Mouse (Mus musculus): Measurements from ENCODE around the gene Ppp1r12b.

DNA sequence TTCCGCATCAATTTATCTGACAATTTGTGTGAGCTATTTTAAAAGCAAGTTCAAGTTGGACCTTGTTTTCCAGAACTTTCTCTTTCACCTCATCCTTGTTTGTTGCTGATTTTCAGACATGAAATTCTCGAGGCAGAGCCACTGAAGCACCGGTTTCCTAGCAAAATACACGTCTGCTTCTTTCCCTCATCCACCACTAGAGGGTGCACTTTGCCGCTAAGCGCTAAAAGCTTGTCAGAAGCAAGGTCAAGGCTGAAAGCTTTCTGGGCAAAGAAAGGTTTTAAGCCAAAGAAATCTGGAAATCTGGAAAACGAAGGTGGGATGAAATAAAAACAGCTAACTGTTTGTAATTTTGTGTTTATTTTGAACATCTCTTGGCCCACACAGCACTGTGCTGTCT lies 33.6 kb upstream of the Ppp1r12b start:
- TF ChIP-seq ETS1 (conservative IDR thresholded peaks at IDR 0.05; ENCODE audit: low read depth, low read length): no peak
- peak; percentile 88 to 98 for TF ChIP-seq CTCF (conservative IDR thresholded peaks at IDR 0.05 in 1 of 2, IDR thresholded peaks at IDR 0.05 in 1 of 2; ENCODE audit: low read depth in 2 of 2, low read length in 2 of 2)
- peak; percentile 92 for TF ChIP-seq SMC3 (IDR thresholded peaks at IDR 0.05; ENCODE audit: low read depth, low read length)
- no peak for TF ChIP-seq POLR2A (IDR thresholded peaks at IDR 0.05; ENCODE audit: low read depth, low read length)
- peak; percentile 80 for TF ChIP-seq ZC3H11A (IDR thresholded peaks at IDR 0.05; ENCODE audit: low read depth, low read length)
- no peak for TF ChIP-seq ZNF384 (IDR thresholded peaks at IDR 0.05; ENCODE audit: low read depth, low read length)
- TF ChIP-seq MAX (IDR thresholded peaks at IDR 0.05; ENCODE audit: low read length): no peak
- TF ChIP-seq USF1 (IDR thresholded peaks at IDR 0.05; ENCODE audit: low read depth, low read length): no peak
- no peak for TF ChIP-seq GABPA (IDR thresholded peaks at IDR 0.05; ENCODE audit: insufficient replicate concordance, low read depth, low read length)
- TF ChIP-seq MAZ (IDR thresholded peaks at IDR 0.05; ENCODE audit: low read depth, low read length): no peak
- 0 out of 2 replicates have a peak, but pooled peaks have one; percentile 19 for TF ChIP-seq JUND (conservative IDR thresholded peaks at IDR 0.05; ENCODE audit: low read depth, low read length)
- TF ChIP-seq ZMIZ1 (IDR thresholded peaks at IDR 0.05; ENCODE audit: low read depth, low read length): no peak
- TF ChIP-seq MAFK (IDR thresholded peaks at IDR 0.05; ENCODE audit: insufficient replicate concordance, low read length): no peak
- TF ChIP-seq PAX5 (IDR thresholded peaks at IDR 0.05; ENCODE audit: low read length): no peak

All from CH12.LX (cell line).